Mouse (Mus musculus): Measurements from ENCODE around the gene Phf5a.

GRCm38 (mm10) chr15:81814716-81815370 is 56.9 kb downstream of the Phf5a start:
- TF ChIP-seq CTCF (IDR thresholded peaks at IDR 0.05; ENCODE audit: borderline replicate concordance, control insufficient read depth, extremely low read depth, insufficient read depth, low read length, poor library complexity) = no peak
- no peak for TF ChIP-seq POLR2A (IDR thresholded peaks at IDR 0.05; ENCODE audit: control insufficient read depth, extremely low read depth, insufficient read depth, low read length, poor library complexity)
